Mouse (Mus musculus) cerebellum, postnatal 4 days (tissue): Measurements from ENCODE around the gene Chd2.

Experiments
- DNase-seq, 2 experiments: peaks; one replicate each; pipeline ENCODE4 v3.0.0; 2022; ENCODE audit warnings: low spot score in 2 of 2, mixed read lengths in 1 of 2

The Chd2 gene

DNA sequence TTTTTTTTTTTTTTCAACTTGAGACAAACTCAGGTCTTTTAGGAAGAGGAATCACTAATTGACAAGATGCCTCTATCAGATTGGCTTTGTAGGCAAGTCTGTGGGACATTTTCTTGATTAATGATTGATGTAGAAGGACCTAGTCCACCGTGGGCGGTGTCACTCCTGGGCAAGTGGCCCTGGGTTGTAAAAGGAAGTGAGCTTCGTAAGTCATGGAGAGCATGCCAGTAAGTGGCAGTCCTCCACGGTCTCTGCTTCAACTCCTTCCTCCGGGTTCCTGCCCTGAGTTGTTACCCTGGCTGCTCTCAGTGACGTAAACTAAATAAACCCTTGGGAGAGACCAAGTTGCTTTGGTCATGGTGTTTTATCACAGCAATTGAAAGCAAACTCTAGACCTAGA, 22.5 kb upstream of the Chd2 start:
- DNase-seq, result no peak

DNA sequence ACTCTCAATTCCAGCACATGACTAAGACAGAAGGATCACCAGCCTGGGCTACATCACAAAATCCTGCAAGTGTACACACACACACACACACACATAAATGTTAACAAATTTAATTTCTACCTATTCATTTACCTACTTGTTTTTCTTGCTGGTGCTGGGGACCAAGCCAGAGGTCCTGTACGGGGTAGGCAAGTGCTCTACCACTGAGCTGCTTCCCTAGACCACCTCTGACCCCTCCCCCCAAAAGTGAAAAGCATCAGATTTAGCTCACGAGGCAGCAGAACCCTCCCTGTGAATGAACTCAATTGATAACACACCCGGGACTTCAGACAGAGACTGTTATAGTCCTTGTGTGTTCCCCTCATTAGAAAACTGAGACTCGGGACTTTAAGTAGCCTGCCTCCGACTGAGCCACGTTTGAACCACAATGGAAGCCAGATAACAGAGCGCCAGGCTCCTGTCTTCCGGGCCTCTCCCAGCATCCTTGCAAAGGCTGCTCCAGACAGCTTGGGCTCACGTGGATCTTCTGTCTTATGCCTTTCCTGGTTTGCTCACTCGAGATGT, 19.9 kb upstream of the Chd2 start:
- no peak for DNase-seq

DNA sequence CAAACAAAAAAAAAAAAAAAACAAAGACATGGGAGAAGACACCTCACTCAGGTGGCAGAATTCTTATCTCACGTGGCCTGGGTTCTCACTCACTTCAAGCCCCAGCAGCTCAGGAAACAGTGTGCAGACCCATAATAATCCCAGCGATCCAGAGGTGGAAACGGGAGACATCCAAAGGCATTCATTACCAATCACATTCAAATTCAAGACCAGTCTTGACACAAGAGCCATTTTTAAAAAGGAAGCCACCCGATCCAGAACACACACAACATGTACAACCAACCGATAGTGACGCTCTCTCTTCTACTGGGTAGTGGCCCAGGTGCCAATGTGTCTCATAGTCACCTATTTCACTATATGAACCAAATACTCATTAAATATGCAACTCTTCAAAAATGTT, 19.2 kb upstream of the Chd2 start:
- no peak for DNase-seq

DNA sequence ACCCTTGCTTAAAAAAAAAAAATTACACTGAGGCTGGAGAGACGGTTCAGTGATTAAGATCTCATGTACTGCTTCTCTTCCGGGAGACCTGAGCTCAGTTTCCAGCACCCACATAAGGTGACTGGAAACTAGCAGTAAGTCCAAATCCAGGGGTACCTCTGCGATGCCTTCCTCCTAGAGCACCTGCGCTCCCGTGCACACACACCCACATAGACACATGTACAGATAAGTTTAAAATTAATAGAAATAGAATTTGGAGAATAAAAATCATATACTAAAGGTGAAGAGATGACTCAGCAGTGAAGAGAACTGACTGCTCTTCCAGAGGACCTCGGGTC, 18.2 kb upstream of the Chd2 start:
- DNase-seq, result no peak

DNA sequence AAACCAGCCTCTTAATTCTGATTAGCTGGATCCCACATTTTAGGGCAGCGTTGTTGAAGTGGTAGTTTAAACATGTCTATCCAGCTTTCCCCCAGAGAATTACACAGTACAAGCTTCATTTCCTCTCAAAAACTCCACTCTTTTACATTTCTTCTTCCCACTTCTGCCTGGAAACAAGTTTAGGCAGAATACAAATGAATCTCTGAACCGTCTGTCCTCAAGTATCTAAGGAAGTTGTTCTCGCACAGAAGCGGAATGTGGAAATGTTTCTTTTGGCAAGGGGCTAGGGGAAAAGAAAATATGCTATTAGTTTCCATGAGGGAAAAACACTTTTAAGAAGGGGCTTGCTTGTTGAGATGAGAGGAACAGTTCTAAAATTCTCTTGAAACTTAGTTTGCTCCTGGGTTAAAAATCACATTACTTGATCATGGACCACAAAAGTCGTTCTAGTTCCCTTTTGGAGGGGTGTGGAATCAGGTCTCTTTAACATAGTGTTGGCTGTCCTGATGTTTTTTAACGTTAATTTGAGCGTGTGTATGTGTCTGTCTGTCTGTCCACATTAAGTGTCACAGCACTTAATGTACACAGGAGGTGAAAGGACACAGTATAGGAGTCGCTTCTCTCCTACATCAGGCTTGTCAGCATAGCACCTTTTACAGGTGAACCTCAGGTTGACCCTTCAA, 17.7 kb upstream of the Chd2 start:
- no peak for DNase-seq

DNA sequence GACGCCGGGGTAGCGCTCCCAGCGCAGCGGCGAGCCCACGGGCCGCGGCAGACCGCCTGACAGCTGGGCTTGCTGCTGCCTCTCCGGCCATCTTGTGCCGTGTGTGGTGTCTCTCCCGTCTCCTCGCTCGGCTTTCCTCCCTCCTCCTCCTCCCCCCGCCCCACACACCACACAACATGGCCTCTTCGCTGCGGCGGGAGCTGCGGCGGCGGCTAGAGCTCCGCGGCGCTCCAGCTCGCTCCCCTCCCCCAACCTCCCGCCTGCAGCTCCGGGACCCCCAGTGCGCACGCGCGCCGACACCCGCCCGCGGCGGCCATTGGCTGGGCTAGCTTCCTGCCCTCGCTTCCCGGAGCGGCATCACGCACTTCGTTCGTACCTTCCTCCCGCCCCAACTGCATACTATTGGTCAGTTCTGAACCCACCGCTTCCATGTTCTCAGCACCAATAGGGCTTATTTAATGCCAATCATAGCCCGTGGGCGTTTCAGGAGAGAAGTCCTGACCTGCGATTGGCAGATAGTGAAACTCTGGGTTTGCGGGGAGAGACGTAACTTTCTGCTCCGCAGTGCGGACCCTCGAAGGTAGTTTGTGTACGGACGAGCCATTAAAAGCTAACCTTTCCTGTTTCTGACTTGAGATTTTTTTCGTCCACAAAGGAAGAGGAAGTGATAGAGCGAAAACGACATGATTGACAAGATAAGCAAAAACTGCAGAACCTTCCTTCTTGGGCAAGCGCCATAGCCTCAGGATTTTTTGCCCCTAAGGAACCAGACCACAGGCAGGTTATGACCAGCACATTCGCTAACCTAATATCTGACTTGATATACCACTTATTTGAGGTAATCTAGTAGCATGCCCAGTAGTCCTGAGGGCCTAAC, 16.9 kb upstream of the Chd2 start:
- peak; percentile 99 to 100 for DNase-seq

DNA sequence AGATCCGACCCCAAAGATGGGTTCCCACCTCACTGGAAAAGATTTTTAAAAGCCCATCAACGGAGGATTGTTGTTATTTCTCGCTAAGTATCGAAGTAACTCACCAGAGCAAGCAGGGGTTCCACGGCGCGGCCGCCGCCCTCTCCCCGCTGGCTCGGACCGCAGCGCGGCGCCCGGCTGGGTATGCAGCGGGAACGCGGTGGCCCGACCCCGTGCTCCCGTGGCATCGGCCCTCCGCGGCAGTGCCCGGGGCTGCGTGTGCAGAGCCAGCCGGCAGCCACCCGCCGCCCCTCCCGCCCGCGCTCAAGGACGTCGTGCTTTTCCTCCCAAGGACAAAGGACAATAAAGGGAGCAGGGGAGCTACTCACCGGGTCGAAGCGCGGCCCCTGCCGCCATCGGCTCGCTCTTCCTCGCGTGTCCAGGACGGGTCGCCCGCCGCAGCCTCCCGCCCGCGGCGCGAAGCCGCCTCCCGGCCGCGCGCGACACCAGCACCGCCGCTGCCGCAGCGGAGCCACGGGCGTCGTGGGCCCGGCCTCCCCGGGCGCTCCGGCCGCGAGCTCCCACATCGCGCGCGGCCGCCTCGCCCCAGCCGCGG, 16.1 kb upstream of the Chd2 start:
- peak; percentile 29 to 51 for DNase-seq

DNA sequence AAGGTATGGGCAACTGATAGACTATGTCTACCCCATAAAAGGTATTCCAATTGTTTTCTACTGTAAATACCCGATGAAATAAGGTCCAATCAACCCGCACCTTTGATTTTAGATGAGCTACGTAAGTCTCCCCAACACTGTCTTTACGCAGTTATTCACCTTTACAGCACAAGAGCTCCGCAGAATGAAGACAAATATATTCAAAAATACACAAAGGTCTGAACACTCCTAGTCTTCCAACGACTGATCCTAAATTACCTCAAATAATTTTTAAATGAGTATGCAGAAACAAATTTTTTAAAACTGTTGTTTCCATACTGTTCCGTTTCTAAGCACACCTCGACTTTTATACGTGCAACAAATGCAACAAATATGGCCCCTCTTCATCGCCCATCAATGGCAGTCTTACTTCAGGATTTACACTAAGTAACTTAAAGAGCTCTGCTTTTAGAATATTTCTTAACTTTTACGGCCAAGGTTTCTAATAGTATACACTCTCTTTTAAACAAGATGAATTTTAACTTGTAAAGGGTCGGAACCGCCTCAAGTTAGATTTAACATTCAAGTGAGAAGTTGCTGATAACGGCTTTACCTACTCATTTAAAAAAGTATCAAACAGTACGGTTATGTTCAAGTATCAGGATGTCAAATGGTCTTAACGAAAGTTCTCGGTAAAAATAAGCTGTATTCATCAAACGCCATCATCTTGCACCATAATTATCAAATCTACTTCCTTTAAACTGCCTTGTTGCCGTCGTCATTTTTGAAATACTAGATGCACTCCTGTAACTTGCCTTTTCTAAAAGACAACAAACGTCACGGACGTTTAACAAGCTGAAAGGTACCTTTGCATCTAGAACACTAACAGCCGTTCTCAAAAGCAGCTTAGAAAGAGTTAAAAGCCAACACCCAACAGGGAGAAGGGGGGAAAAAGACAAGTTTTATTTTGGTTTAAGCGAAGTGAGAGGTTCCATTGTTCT, 15.3 kb upstream of the Chd2 start:
- no peak for DNase-seq

DNA sequence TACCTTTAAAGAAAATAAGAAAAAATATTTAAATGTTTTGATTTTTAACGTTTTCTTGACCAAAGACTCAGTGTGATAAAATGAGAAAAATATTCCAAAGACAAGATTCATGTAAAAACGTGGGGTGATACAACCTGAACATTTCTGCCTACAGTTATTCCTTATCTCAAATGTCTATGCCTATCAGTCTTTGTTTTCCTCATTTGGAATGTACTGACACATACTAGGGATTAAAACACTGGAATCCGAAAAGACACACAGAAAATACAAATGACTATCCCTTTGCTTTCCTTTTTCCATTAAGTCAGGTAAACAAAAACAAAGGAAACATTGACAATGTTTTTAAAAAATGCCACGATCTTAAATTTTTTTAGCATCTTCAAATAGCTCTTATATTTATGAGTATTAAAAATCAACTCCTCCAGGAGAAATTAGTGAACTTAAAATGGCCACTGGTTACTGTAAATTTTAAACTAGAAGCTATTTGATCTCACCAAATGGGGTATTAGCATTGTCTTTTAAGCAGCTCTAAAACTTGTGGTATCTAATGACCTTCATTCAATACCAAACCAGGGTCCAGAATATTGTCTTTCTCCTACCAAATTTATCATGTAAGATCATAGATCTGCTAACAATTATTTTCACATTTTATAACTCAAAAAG, 14.4 kb upstream of the Chd2 start:
- no peak for DNase-seq

DNA sequence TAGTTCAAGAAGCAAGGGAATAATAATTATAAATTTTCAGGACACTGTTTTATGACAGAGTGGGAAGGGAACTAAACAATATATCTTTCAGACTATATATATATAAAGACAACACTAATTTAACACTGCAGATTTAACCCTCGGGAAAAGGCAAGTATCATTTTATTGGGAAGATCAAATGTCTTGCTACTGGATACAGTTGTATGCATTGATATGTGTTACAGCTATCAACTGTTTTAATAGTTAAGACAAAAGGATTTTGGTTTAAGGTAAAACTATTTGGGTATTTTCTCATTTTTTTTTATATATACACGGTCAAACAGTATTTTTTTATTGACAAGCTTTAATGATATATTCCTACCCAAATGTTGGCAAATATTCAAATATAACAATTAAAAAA, 13.2 kb upstream of the Chd2 start:
- DNase-seq, result no peak

DNA sequence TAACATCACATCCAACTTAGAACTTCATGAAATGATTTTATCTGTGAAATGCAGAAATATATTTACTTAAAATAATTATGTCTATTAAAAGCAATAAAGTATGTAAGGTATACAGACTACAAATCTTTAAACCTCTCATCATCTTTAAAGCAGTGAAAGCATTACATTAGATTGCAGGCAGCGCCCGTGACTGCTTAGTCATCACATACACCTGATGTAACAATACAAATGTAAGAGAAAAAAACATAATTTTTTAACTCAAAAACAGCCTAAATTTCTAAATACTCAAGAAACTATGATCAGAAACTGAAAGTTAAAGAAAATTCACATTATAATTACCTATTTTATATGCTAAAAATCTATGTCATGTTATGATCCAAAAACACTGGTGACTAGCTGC, 11.5 kb upstream of the Chd2 start:
- DNase-seq, result no peak

DNA sequence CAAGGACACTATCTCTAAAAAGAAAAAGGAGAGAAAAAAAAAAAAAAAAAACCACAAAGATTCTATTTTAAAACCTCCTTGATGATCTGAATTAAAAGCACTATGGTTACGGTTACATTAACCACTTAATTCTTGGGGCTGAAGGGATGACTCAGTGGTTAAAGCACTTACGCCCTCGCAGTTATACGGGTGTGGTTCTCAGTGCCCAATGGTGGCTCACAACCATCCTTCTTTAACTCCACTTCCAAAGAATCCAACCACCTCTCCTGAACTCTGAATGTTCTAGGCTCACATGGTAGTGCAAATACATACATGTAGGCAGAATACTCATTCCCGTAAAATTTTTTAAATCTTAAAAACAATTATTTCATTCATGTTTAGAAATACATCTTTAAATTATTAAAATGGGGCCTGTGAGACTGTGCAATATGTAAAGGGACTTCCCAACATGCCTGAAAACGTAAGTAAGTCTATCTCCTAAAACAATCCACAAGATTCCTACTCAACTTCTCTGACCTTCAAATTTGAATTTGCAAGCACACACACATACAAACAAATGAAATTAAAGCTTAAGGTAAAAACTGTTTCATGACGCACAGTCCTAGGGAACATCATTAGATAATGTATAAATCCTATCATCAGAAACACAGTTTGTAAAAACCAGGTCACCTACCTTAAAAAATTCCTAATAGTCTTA, 10.6 kb upstream of the Chd2 start:
- no peak for DNase-seq

DNA sequence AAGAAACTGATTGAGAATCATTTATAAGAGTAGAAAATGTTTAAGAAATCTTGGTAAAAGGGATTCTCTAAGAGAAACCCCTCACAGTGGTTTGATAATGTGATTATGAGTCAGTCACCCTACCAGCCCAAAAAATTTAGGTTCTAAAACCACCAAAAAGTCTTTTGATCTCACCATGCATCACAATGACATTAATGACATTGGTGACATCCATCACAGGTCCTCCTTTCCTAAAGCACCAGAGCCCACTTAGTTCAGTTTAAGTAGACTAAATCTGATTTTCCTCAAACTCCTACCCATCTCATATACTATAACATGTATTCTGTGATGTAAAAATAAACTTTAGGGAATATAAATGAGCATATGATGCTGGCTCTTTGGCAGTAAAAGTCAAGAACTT, 9.7 kb upstream of the Chd2 start:
- DNase-seq, result no peak

DNA sequence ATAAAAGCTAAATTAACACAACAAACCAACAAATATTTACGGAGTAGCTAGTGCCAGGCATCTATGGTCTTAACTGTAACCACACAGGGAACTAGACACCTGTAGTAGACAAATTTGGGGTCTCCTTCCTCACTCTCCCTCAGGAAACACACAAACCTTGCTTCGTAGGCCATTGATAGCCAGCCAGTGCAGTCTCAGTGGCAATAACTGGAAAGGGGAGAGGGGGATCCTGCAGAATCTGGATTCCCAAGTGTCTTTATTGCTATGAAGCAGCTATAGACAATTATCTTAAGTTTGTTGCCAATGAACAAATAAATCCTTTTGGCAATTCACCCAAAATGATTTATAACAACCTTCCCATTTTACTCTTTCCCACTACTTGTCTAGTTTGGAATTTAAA, 6.4 kb upstream of the Chd2 start:
- no peak for DNase-seq

DNA sequence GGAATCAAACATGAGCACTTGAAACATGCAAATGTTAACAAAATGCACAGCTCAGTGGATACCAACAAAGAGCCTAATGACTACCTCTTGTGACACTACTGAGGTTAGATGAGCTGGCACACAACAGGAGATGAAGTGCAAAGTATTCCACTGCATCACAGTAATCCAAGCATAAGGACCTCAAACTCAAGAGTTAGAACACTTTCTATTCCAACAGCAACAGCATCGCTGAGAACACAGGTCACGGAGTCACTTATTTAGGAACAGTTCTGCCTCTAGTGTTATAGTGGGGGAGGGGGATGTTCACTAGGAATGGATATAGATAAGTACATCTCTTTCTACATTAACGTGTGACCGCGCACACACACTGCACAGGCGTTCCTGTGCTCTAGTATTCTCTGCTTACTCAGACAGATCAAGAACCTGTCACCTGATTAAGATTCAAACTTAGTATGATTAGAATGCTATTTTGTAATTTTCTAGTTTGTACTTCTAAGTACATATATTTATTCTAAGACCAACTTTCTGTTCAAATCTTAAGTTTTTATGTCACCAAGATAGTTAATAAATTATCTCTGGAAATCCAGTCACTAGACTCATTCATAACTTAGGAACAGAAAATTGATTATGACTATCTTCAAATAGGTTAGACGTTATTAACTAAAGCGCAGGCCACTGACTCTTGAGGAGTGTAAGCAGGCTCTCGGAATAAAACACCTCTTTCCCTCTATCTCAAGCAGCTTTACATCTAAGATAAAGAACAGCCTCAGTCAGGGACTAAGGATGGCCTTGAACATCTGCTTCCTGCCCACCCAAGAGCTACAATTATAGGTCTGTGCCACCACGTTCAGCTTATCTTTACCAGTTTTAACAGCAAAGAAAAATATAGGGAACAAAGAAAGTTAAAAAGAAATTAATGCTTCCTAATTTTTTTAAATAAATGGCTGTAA, 5.2 kb upstream of the Chd2 start:
- no peak for DNase-seq

DNA sequence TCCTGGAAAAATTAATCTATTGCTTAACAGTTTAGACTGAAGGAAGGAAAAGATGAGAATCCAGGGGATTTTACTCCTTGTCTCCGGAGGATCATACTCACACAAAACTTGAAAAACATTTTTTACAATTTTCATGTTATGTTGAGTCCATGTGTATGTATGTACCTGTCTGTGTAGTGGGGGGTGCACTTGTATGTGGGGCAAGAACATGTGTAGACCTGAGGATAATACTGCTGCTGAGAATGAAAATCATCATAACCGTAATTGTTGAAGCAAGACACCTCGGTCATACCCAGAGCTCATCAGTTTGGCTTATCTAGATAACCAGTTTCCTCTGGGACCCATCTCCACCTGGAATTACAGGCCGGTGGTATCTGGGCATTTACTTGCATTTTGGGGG, 3.4 kb upstream of the Chd2 start:
- DNase-seq, result no peak

DNA sequence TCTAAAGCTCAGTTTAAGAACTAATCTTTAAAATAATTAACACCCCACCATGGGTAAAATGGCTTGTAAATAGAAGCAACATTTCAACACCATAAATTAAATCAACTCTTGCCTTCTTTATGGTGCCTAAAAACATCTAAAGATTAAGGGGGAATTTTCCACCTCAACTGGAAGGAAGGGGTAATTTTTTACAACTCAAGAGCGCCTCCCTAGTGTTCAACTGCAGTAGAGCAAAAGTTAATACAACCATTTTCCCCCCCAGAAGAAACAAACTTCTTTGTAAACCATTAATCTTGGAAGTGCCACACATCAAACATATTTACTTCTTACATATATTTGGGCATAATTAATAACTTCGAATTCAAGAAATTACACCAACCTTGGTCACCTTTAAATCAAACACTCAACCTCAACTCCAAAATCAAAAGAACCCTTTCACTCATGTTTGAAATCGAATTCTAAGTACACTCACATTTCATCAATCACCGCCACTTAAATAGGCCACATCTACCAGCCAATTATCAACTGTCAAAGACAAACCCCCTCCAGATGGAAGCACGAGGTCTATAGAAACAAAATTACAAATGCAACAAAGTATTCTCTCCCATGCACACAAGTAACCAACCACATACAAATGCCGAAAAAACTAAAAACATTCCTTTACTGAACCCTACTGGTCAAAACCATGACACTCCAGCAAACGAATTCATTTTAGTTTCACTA, 662 bp upstream of the Chd2 start:
- no peak for DNase-seq

DNA sequence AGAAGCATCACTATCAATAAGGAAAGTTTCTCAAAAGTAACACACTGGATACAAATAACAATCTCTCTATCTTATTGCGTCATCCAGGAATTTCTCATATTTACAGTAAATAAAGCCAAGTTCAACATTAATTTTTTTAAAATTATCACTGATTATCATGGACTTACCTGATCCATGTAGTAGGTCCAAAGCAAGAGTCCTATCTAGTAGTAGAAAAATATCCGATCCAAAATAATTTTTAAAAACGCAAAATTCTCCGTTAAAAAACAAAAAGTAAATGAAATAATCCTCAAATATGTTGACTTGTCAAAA, 595 bp downstream of the Chd2 start:
- DNase-seq, result no peak
